Mouse (Mus musculus) activated CD4-positive, CD25-positive, alpha-beta regulatory T cell, adult 4 months (primary cell): ENCODE data around the gene Ms4a6b. TPM values are rescaled to one million over a fixed set of nuclear protein-coding genes. Genes with fewer than 3 reads are reported as not detected.

Source experiments
- ATAC-seq: one replicate; pipeline ENCODE4 v1.8.0; 2017
- polyA plus RNA-seq, 2 experiments: library from polyadenylated mRNA; unstranded; fragments of 100-300 nt; shearing (Covaris generic); gene quantifications; one replicate each; pipeline ENCODE4 v1.2.1; 2017

The Ms4a6b gene
- polyA plus RNA-seq, 2 experiments from 2014 or later = 1,243 to 1,295 TPM

DNA sequence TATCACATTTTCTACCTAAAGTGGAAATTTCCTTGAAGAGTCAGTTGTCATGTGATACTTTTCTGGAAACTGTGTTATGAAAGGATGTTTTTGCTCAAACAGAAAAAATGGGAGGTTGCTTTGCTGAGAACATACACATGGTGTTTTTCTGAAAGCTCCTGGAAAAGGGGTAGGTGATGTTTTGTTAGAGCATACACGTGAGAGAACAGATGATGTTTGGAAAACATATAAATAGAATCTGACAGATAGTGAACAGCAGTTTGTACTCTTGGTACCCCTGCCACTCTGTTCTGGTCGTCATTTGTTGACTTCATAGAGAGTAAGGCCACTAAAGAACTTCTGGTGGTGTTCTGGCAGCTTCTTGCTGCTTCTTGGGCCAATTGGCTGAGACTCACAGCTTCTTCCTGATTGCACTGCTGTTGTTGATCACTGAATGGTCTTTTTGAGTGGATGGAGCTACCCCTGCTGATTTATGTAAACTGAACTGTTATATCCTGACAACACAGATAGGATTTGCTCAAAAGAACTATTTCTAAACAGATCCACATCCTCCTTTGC lies 17.7 kb downstream of the Ms4a6b start:
- ATAC-seq = peak; percentile 40

DNA sequence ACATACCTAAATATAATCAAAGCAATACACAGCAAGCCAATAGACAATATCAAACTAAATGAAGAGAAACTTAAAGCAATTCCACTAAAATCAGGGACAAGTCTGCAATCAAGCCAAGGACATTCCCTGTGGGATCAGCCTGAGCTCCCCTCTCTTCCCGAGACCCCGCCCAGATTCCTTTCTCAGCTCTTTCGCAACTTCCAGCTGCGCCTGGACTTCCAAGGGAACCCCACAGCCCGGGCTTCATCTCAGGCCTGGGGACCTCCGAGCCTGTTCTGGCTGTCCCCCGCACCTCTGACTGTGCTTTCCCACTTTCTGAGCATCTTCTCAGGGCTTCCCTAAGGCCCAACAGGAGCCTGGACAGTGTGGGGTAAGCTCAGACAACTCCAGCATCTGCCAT lies 20.3 kb downstream of the Ms4a6b start, which contains the start of gene Ms4a4d:
Ms4a4d (plus strand) TSS at position 209 of the 400 bp plus-strand sequence.
- no peak for ATAC-seq

DNA sequence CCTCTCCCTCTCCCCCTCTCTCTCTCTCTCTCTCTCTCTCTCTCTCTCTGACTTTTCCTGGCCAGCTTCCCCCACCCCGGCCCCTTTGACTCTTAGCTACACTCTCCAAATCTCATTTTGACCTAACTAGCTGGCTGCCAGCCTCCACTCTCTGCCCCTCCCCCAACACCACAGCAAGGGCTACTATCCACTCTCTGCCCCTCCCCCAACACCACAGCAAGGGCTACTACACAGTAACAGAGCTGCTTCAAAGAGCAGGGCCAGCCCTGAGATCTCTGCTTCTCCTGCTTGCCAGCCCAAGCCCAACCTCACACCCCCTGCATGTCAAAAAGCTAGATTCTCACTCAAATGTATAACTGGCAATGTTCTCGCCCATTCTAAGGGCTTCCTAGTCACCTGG lies 21.0 kb downstream of the Ms4a6b start:
- ATAC-seq = no peak

DNA sequence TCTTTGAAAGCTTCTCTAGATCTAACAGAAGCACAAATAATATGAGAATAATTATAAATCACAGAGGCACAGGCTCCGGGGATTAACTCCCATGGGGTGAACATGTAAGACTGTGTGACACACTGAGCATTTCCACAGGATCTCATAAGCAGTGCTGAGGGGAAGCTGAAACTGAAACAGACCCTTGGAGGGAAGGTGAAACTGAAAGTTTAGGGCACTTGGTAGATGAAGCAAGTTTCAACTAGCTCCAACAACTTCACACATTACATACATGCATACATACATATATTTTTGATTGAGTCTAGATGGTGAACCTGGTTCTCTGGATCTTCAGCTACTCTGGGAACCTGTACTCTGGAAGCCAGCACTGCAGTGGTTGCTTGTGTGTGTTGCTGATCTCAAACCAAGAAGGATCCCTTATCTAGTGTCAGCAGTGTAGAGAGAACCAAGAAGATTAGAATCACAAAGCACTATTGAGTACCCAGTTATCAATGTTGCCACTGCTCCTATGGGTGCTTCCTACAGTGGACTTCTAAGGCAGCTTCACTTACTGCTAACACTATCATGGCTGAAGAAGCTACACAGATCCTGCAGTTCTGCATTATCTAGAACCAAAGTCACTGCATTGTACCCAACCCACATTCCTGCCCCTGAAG lies 24.0 kb downstream of the Ms4a6b start:
- ATAC-seq = peak; percentile 91

DNA sequence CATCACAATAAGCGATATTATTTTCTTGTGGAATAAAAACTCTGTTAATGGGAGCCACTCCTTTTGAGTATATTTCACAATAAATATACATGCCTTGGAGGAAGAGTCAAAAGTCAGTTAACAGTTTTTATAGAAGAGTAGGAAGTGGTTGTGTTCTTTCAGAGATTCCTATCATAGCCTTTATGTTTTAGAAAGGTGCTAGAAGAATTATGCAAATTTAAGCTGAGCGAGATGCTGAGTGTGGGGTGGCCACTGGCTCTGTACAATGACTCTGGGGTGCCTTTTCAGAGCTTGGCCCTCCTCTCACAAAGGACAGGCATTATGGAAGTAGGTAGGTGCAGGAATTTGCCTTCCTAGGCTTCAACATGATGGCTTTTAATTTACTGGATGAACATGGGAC lies 28.1 kb downstream of the Ms4a6b start:
- peak; percentile 40 for ATAC-seq

DNA sequence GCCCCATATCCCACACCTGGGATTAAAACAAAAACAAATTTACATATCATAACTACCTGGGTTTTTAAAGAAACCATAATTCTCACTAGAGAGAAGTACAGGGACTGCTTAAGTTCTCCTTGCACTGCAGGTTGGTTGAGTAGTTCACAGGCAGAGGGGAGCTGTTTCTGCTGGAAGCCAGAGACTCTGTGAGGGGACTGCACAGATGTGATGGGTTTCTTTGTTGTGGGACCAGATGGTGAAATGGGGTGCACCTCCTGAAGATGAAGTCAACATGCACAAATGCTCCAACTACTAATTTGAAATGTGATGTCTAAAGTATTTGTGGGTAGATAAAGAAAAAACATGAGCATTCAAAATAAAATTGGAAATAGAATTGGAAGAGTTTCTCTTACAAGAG lies 31.6 kb downstream of the Ms4a6b start:
- no peak for ATAC-seq

DNA sequence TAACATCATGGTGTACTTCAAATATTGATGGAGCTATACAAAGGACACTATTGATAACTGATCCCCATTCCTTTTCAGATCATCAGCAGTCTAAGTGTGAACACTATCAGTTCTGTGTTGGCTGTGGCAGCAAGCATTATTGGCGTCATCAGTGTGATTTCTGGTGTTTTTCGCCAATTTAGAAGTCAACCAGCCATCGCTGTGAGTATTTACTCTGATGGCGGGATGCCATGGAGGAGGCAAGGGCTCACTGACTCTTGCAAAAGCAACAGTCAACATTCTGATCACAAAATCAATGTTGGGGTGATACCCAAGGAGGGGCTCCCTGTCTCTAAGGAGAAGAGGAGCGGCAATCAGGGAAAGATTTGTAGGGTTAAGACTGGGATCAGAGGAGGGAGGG lies 38.4 kb downstream of the Ms4a6b start:
- ATAC-seq = no peak

DNA sequence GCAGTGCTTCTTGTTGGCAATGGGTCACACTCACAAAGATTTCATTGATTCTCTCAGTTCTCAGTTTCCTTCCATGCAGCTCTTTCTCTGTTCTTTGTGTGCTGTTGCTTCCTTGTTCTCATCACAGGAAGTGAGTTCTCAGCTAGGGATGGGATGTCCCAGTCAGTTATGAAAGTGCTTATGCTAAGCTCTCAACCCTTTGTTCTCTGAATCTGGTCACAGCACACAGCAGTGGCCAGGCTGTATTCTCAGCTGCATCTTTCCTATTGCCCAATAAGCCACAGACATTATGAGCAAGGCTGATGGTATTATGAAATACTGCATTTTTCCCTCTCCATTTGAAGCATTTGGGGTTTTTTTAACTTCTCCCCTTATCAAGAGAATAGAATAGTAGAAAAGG lies 43.2 kb downstream of the Ms4a6b start:
- ATAC-seq = peak; percentile 65

DNA sequence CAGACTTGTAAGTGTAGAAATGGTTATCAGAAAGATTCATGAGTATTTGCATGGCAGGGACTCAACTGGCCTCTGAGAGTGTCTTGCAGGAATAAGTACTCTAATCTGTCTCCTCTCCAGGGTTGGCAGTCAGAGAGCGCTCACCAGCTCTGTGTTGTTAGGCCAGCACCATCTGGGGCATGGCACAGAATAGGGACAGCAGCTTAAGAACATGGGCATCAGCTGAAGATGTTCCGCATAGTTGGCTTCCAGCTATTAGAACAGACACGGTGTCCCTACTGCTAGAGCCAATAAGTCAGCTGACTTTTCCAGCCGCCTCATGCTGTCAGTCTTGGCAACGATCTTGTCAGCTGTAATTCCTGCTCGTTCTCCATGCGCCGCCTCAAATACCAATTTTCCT lies 58.7 kb downstream of the Ms4a6b start:
- no peak for ATAC-seq

Other genes starting within 250 kb of the Ms4a6b start
- not detected for gene Ms4a5, start 232.6 kb upstream of the Ms4a6b start, polyA plus RNA-seq
- not detected for gene Ms4a14, start 202.1 kb upstream of the Ms4a6b start, polyA plus RNA-seq
- gene Ms4a7, start 180.4 kb upstream of the Ms4a6b start, polyA plus RNA-seq = not detected
- gene Ms4a4a, start 141.0 kb upstream of the Ms4a6b start, polyA plus RNA-seq = 1 to 10 TPM in 1 of 2 experiments, not detected in 1; 1.3 TPM
- 10 to 100 TPM; 51.6 to 56.7 TPM for gene Ms4a4c, start 111.7 kb upstream of the Ms4a6b start, polyA plus RNA-seq
- gene Ms4a4b, start 73.0 kb upstream of the Ms4a6b start, polyA plus RNA-seq = 1,000 to 10,000 TPM; 2,094 to 2,461 TPM
- gene Ms4a6c, start 47.1 kb upstream of the Ms4a6b start, polyA plus RNA-seq = 10 to 100 TPM; 12.5 to 13.3 TPM
- 100 to 1,000 TPM; 497 to 564 TPM for gene Gm8369, start 30.6 kb upstream of the Ms4a6b start, polyA plus RNA-seq
- 1 to 10 TPM; 4.1 to 4.9 TPM for gene Ms4a4d, start 20.3 kb downstream of the Ms4a6b start, polyA plus RNA-seq
- gene Ms4a6d, start 88.3 kb downstream of the Ms4a6b start, polyA plus RNA-seq = 10 to 100 TPM; 14.3 to 14.9 TPM
- not detected for gene Ms4a2, start 107.2 kb downstream of the Ms4a6b start, polyA plus RNA-seq
- gene Ms4a3, start 124.3 kb downstream of the Ms4a6b start, polyA plus RNA-seq = not detected
- gene Oosp2, start 144.0 kb downstream of the Ms4a6b start, polyA plus RNA-seq = not detected
- gene Oosp1, start 174.6 kb downstream of the Ms4a6b start, polyA plus RNA-seq = not detected
- not detected for gene Oosp3, start 180.5 kb downstream of the Ms4a6b start, polyA plus RNA-seq
- not detected for gene Gif, start 231.0 kb downstream of the Ms4a6b start, polyA plus RNA-seq